Mouse (Mus musculus): Measurements from ENCODE around the gene Phlpp2.
A peak's percentile ranks its signal among the peaks of the same experiment; 100 is the strongest.

Phlpp2 gene

GRCm38 (mm10) chr8:109903909-109904469, 35.6 kb downstream of the Phlpp2 start:
- peak; percentile 10 for DNase-seq

- no peak for DNase-seq
Observed at GRCm38 (mm10) chr8:109904928-109905668, 36.8 kb downstream of the Phlpp2 start.

- no peak for DNase-seq
Observed at GRCm38 (mm10) chr8:109906907-109907306, 38.6 kb downstream of the Phlpp2 start.

GRCm38 (mm10) chr8:109907376-109907775, 39.0 kb downstream of the Phlpp2 start:
- DNase-seq = no peak

- peak; percentile 33 for DNase-seq
Observed at GRCm38 (mm10) chr8:109917277-109917676, 48.9 kb downstream of the Phlpp2 start.

- no peak for DNase-seq
Observed at GRCm38 (mm10) chr8:109920406-109921390, 52.4 kb downstream of the Phlpp2 start.

- DNase-seq = no peak
Observed at GRCm38 (mm10) chr8:109941606-109942360, 73.4 kb downstream of the Phlpp2 start.

- no peak for DNase-seq
Observed at GRCm38 (mm10) chr8:109945153-109945632, 76.9 kb downstream of the Phlpp2 start.

- DNase-seq = no peak
Observed at GRCm38 (mm10) chr8:109945694-109946093, 77.4 kb downstream of the Phlpp2 start.

- no peak for DNase-seq
Observed at GRCm38 (mm10) chr8:109946272-109946671, 77.9 kb downstream of the Phlpp2 start.

GRCm38 (mm10) chr8:109947447-109948284, 79.3 kb downstream of the Phlpp2 start:
- DNase-seq = no peak

- peak; percentile 48 for DNase-seq
Observed at GRCm38 (mm10) chr8:109948285-109948564, 79.9 kb downstream of the Phlpp2 start.

GRCm38 (mm10) chr8:109952171-109952570, 83.8 kb downstream of the Phlpp2 start:
- peak; percentile 63 for DNase-seq

GRCm38 (mm10) chr8:109954486-109954948, 86.2 kb downstream of the Phlpp2 start:
- DNase-seq = no peak

GRCm38 (mm10) chr8:109957167-109958028, 89.1 kb downstream of the Phlpp2 start:
- DNase-seq = no peak

GRCm38 (mm10) chr8:109958036-109958655, 89.8 kb downstream of the Phlpp2 start:
- DNase-seq = no peak

- no peak for DNase-seq
Observed at GRCm38 (mm10) chr8:109959112-109959511, 90.8 kb downstream of the Phlpp2 start.

- DNase-seq = no peak
Observed at GRCm38 (mm10) chr8:109961693-109962367, 93.5 kb downstream of the Phlpp2 start, which contains the start of gene Marveld3. Marveld3 (minus strand) TSS chr8:109962203.

GRCm38 (mm10) chr8:109962896-109963295, 94.6 kb downstream of the Phlpp2 start:
- DNase-seq = no peak

Data from right cerebral cortex, postnatal 25 days (tissue).